8 mouse cellular contexts compared by ENCODE assay signal in the genomic region with DNA sequence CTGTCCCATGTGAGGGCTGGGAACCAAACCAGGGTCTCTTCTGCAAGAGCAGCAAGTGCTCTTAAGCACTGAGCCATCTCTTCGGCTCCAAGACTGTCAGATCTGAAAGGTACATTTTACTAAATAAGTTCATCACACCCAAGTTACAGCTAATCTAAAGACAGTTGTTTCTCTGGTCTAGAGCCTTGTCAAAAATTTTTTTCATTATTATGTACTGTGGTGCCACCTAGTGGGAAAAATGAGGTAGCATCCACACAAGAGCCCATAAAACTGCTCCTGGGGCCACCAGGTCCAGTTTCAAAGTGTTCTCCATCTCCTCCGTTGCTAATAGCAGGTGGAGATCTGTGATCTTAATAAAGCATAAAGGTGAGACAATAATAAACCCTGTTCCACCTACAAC. TPM values are rescaled to one million over a fixed set of nuclear protein-coding genes. Genes with fewer than 3 reads are reported as not detected.
A peak's percentile ranks its signal among the peaks of the same experiment; 100 is the strongest.
DNase-seq lines count a peak whose midpoint lies in the region; ATAC-seq and TF ChIP-seq lines count a peak whose summit lies in the region.

No protein-coding gene starts in this region.

- no peaks in the 10 kb centered on the region for H3K36me3 ChIP-seq in embryonic facial prominence, embryonic 10.5 days (replicated peaks)
- no peaks in the 10 kb centered on the region for H3K36me3 ChIP-seq in kidney, postnatal 0 days (ENCODE audit: insufficient read depth, low read length)
- H3K36me3 ChIP-seq in lung, postnatal 0 days (ENCODE audit: insufficient read depth, low read length), result no peaks in the 10 kb centered on the region

- no peak overlapping the region for H3K27ac ChIP-seq in embryonic facial prominence, embryonic 10.5 days (replicated peaks)
- H3K27ac ChIP-seq in kidney, postnatal 0 days, result no peak overlapping the region
- no peak overlapping the region for H3K27ac ChIP-seq in lung, postnatal 0 days (ENCODE audit: low read length)

- DNase-seq in CD4-positive, CD25-positive, alpha-beta regulatory T cell, adult 2 months (ENCODE audit: low read depth, low spot score), result peak; percentile 57
- DNase-seq in urinary bladder, postnatal 14 days (ENCODE audit: low spot score), result peak; percentile 46
- DNase-seq in urinary bladder, postnatal 10 days (ENCODE audit: low spot score), result no peak
- DNase-seq in embryonic facial prominence, embryonic 10.5 days (ENCODE audit: low spot score), result peak; percentile 28
- DNase-seq in kidney, postnatal 0 days (ENCODE audit: low spot score), result peak; percentile 86
- DNase-seq in lung, postnatal 0 days (ENCODE audit: low spot score), result peak; percentile 75
- peak; percentile 29 for DNase-seq in right cerebral cortex, postnatal 14 days

- peaks cover 10% of the 10 kb centered on the region for H3K4me1 ChIP-seq in embryonic facial prominence, embryonic 10.5 days
- H3K4me1 ChIP-seq in kidney, postnatal 0 days (replicated peaks; ENCODE audit: insufficient read depth, low read length), result no peaks in the 10 kb centered on the region
- H3K4me1 ChIP-seq in lung, postnatal 0 days (ENCODE audit: insufficient read depth, low read depth, low read length), result no peaks in the 10 kb centered on the region

- peaks cover 11% of the 10 kb centered on the region for H3K27me3 ChIP-seq in embryonic facial prominence, embryonic 10.5 days (replicated peaks; ENCODE audit: low read depth, poor library complexity, severe bottlenecking)
- H3K27me3 ChIP-seq in kidney, postnatal 0 days (ENCODE audit: insufficient read depth, low read length), result no peaks in the 10 kb centered on the region
- H3K27me3 ChIP-seq in lung, postnatal 0 days (replicated peaks; ENCODE audit: insufficient read depth, low read length), result no peaks in the 10 kb centered on the region

- no peak for ATAC-seq in CD4-positive, CD25-positive, alpha-beta regulatory T cell, adult 4 months
- no peak for ATAC-seq in kidney, postnatal 0 days (replicated peaks; ENCODE audit: low FRiP score, low read depth)
- no peak for ATAC-seq in lung, postnatal 0 days

- WGBS in embryonic facial prominence, embryonic 10.5 days, result 27% methylated on average over 2 of the region's 2 CpGs
- WGBS in kidney, postnatal 0 days, result 22% methylated on average over 2 of the region's 2 CpGs
- WGBS in lung, postnatal 0 days, result 8% methylated on average over 2 of the region's 2 CpGs

- H3K4me3 ChIP-seq in embryonic facial prominence, embryonic 10.5 days, result no peak overlapping the region
- no peak overlapping the region for H3K4me3 ChIP-seq in kidney, postnatal 0 days (replicated peaks; ENCODE audit: low read depth, low read length)
- no peak overlapping the region for H3K4me3 ChIP-seq in lung, postnatal 0 days (ENCODE audit: low read depth, low read length)

- H3K9me3 ChIP-seq in embryonic facial prominence, embryonic 10.5 days, result no peaks in the 10 kb centered on the region
- no peaks in the 10 kb centered on the region for H3K9me3 ChIP-seq in kidney, postnatal 0 days (replicated peaks; ENCODE audit: low read length)
- no peaks in the 10 kb centered on the region for H3K9me3 ChIP-seq in lung, postnatal 0 days (ENCODE audit: low read length)

- TF ChIP-seq CTCF in kidney, postnatal 0 days (IDR thresholded peaks at IDR 0.05; ENCODE audit: low read depth), result peak; percentile 70
- peak; percentile 69 for TF ChIP-seq CTCF in lung, postnatal 0 days (IDR thresholded peaks at IDR 0.05)

- H3K9ac ChIP-seq in kidney, postnatal 0 days (ENCODE audit: low read depth, low read length), result no peak overlapping the region
- H3K9ac ChIP-seq in lung, postnatal 0 days (replicated peaks; ENCODE audit: low read depth), result no peak overlapping the region

- no peak for TF ChIP-seq EP300 in lung, postnatal 0 days (IDR thresholded peaks at IDR 0.05)

- H3K4me2 ChIP-seq in kidney, postnatal 0 days (ENCODE audit: low read length), result no peak overlapping the region
- H3K4me2 ChIP-seq in lung, postnatal 0 days (replicated peaks; ENCODE audit: low read depth, low read length), result no peak overlapping the region

RNA-seq across cellular contexts. Expression of a gene that starts 27.2 kb away (rescaled TPM):
- 100 to 1,000 TPM; 332 to 374 TPM for polyA plus RNA-seq in CD4-positive, CD25-positive, alpha-beta regulatory T cell, adult 4 months (2017; shearing (Covaris generic))
- polyA plus RNA-seq in embryonic facial prominence, embryonic 10.5 days (2016; fragmentation: Nextera tagmentation; extraction: Ambion mirVana), result 260 and 274 TPM in 2 replicates
- 329 and 334 TPM in 2 replicates for polyA plus RNA-seq in kidney, postnatal 0 days (2015; fragmentation: Nextera tagmentation; extraction: Ambion mirVana)
- polyA plus RNA-seq in lung, postnatal 0 days (2015; fragmentation: Nextera tagmentation; extraction: Ambion mirVana), result 445 and 477 TPM in 2 replicates

RNA-seq across cellular contexts. Expression of a gene that starts 37.3 kb away (rescaled TPM):
- 10 to 100 TPM; 41.7 to 53.9 TPM for polyA plus RNA-seq in CD4-positive, CD25-positive, alpha-beta regulatory T cell, adult 4 months (2017; shearing (Covaris generic))
- 81.4 and 86.9 TPM in 2 replicates for polyA plus RNA-seq in embryonic facial prominence, embryonic 10.5 days (2016; fragmentation: Nextera tagmentation; extraction: Ambion mirVana)
- polyA plus RNA-seq in kidney, postnatal 0 days (2015; fragmentation: Nextera tagmentation; extraction: Ambion mirVana), result 49.4 and 51.5 TPM in 2 replicates
- polyA plus RNA-seq in lung, postnatal 0 days (2015; fragmentation: Nextera tagmentation; extraction: Ambion mirVana), result 38.5 and 39.2 TPM in 2 replicates
